Mouse (Mus musculus): ENCODE measurements around the gene Dph2.

DNA sequence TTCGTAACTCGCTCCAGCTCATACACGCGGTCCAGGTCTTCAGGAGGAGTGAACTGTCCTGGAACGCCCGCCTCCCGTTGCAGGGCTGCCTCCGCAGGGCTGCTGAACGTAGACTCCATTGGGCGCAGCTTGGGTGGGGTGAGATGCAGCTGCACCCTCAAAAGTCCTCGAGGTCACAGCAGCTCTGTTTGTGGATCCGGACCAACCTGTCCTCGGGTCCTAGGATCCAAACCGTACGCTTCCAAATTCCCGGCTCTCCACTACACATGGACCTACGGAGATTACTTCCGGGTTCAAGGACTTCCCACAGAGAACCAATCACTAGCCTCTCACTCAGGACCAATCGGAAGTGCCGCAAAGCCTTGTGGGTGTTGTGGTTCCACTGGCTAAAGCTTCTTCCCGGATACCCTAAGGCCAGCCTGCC, at the start of gene Dph2:
- TF ChIP-seq CTCF (IDR thresholded peaks at IDR 0.05; ENCODE audit: borderline replicate concordance, insufficient read depth, low read length) (no peak), POLR2A (IDR thresholded peaks at IDR 0.05; ENCODE audit: low read depth, low read length) (peak; percentile 48; the same call in 1 of the 2 replicates)
